33 mouse cellular contexts compared by ENCODE assay signal in genomic region chr5:73393041-73393440, GRCm38 (mm10). TPM values are rescaled to one million over a fixed set of nuclear protein-coding genes. Genes with fewer than 3 reads are reported as not detected.
A peak's percentile ranks its signal among the peaks of the same experiment; 100 is the strongest.
DNase-seq lines count a peak whose midpoint lies in the region; ATAC-seq and TF ChIP-seq lines count a peak whose summit lies in the region.
"Had no signal": no experiment of that assay in that cellular context is flagged by ENCODE, and none has a peak within 500 bp of the region (broad histone marks: within the 10 kb centered on the region; RNA-seq: fewer than 3 reads in every experiment).

No protein-coding gene starts in this region.

- H3K4me1 ChIP-seq in kidney, adult 2 months (ENCODE audit: control insufficient read depth, insufficient read depth, low read length): no peaks in the 10 kb centered on the region
- no peaks in the 10 kb centered on the region for H3K4me1 ChIP-seq in kidney, embryonic 15.5 days
- H3K4me1 ChIP-seq in stomach, postnatal 0 days (replicated peaks; ENCODE audit: control insufficient read depth, insufficient read depth): no peaks in the 10 kb centered on the region
- H3K4me1 ChIP-seq: heart, embryonic 13.5 days; hindbrain, embryonic 15.5 days; limb, embryonic 12.5 days; liver, embryonic 15.5 days; megakaryocyte, embryonic 14.5 days; midbrain, embryonic 12.5 days; neural tube, embryonic 13.5 days had no signal

- TF ChIP-seq CTCF in kidney, adult 2 months (conservative IDR thresholded peaks at IDR 0.05; ENCODE audit: insufficient read depth, insufficient read length, low read depth, low read length): no peak
- no peak for TF ChIP-seq CTCF in stomach, postnatal 0 days (IDR thresholded peaks at IDR 0.05; ENCODE audit: low read depth)

- no peak for ATAC-seq in kidney, embryonic 15.5 days (replicated peaks; ENCODE audit: low FRiP score)
- peak; percentile 35; the same call in 1 of the 2 replicates for ATAC-seq in stomach, postnatal 0 days (ENCODE audit: low FRiP score, low TSS enrichment)
- ATAC-seq: forebrain, embryonic 16.5 days had no signal

- H3K4me3 ChIP-seq in kidney, adult 2 months (ENCODE audit: insufficient read depth, low read depth, low read length): no peak overlapping the region
- H3K4me3 ChIP-seq in kidney, embryonic 15.5 days (replicated peaks): no peak overlapping the region
- no peak overlapping the region for H3K4me3 ChIP-seq in stomach, postnatal 0 days (ENCODE audit: low read depth, low read length)
- H3K4me3 ChIP-seq: erythroblast, embryonic 14.5 days; gastrocnemius, adult 2 months; heart, embryonic 13.5 days; hindbrain, embryonic 15.5 days; limb, embryonic 12.5 days; liver, embryonic 15.5 days; megakaryocyte, embryonic 14.5 days; midbrain, embryonic 12.5 days; neural tube, embryonic 13.5 days; stomach, embryonic 15.5 days had no signal

- peak; percentile 45 for DNase-seq in kidney, adult 2 months
- DNase-seq in ovary, postnatal 36 days (ENCODE audit: low spot score): peak; percentile 22
- DNase-seq in ovary, adult 18-20 months (ENCODE audit: low spot score): no peak
- DNase-seq in stomach, postnatal 0 days (ENCODE audit: low spot score): no peak
- no peak for DNase-seq in left cerebral cortex, postnatal 36 days (ENCODE audit: low spot score in 2 of 2)
- DNase-seq: adrenal gland, postnatal 25 days; B cell, adult 2 months; cerebellum, adult 11-12 months; gastrocnemius, adult 2 months; gastrocnemius, postnatal 36 days; heart, adult 18-20 months; heart, postnatal 10 days; layer of hippocampus, postnatal 36 days; lung, embryonic 14.5 days; lung, postnatal 36 days; right cerebral cortex, postnatal 25 days; thymus, adult 2 months; thymus, postnatal 36 days had no signal

- TF ChIP-seq POLR2A in kidney, adult 2 months (IDR thresholded peaks at IDR 0.05; ENCODE audit: low read depth, low read length): no peak

- H3K9me3 ChIP-seq in kidney, embryonic 15.5 days (replicated peaks): no peaks in the 10 kb centered on the region
- no peaks in the 10 kb centered on the region for H3K9me3 ChIP-seq in stomach, postnatal 0 days (ENCODE audit: control insufficient read depth, low read length)
- H3K9me3 ChIP-seq: heart, embryonic 13.5 days; hindbrain, embryonic 15.5 days; limb, embryonic 12.5 days; liver, embryonic 15.5 days; midbrain, embryonic 12.5 days; neural tube, embryonic 13.5 days; stomach, embryonic 15.5 days had no signal

- H3K36me3 ChIP-seq in kidney, adult 2 months (ENCODE audit: control insufficient read depth, insufficient read depth, low read length): no peaks in the 10 kb centered on the region
- H3K36me3 ChIP-seq in kidney, embryonic 15.5 days: no peaks in the 10 kb centered on the region
- no peaks in the 10 kb centered on the region for H3K36me3 ChIP-seq in stomach, postnatal 0 days (ENCODE audit: control insufficient read depth, insufficient read depth, low read length)
- H3K36me3 ChIP-seq: heart, embryonic 13.5 days; hindbrain, embryonic 15.5 days; limb, embryonic 12.5 days; liver, embryonic 15.5 days; midbrain, embryonic 12.5 days; neural tube, embryonic 13.5 days; stomach, embryonic 15.5 days had no signal

- no peak for TF ChIP-seq EP300 in stomach, postnatal 0 days (optimal IDR thresholded peaks at IDR 0.05)

- no peak overlapping the region for H3K4me2 ChIP-seq in kidney, embryonic 15.5 days
- H3K4me2 ChIP-seq in stomach, postnatal 0 days (replicated peaks; ENCODE audit: low read depth): no peak overlapping the region
- H3K4me2 ChIP-seq: heart, embryonic 13.5 days; hindbrain, embryonic 15.5 days; limb, embryonic 12.5 days; liver, embryonic 15.5 days; lung, embryonic 14.5 days; midbrain, embryonic 12.5 days; neural tube, embryonic 13.5 days; stomach, embryonic 15.5 days had no signal

- intact Hi-C loops in left cerebral cortex, postnatal 36 days (cut with DNase I): no loop called here

- no peak overlapping the region for H3K9ac ChIP-seq in kidney, embryonic 15.5 days
- H3K9ac ChIP-seq in stomach, postnatal 0 days (ENCODE audit: low read length): no peak overlapping the region
- H3K9ac ChIP-seq: heart, embryonic 13.5 days; hindbrain, embryonic 15.5 days; limb, embryonic 12.5 days; liver, embryonic 15.5 days; lung, embryonic 14.5 days; midbrain, embryonic 12.5 days; neural tube, embryonic 13.5 days; stomach, embryonic 15.5 days had no signal

- no peak overlapping the region for H3K27ac ChIP-seq in kidney, adult 2 months (ENCODE audit: insufficient read depth, low read depth, low read length)
- H3K27ac ChIP-seq in kidney, embryonic 15.5 days: no peak overlapping the region
- H3K27ac ChIP-seq in stomach, postnatal 0 days (replicated peaks): no peak overlapping the region
- H3K27ac ChIP-seq: gastrocnemius, adult 2 months; heart, embryonic 13.5 days; hindbrain, embryonic 15.5 days; limb, embryonic 12.5 days; liver, embryonic 15.5 days; midbrain, embryonic 12.5 days; neural tube, embryonic 13.5 days; stomach, embryonic 15.5 days had no signal

- H3K27me3 ChIP-seq in kidney, adult 2 months (replicated peaks; ENCODE audit: control insufficient read depth, insufficient read depth, low read length): no peaks in the 10 kb centered on the region
- no peaks in the 10 kb centered on the region for H3K27me3 ChIP-seq in kidney, embryonic 15.5 days
- H3K27me3 ChIP-seq in stomach, postnatal 0 days (ENCODE audit: control insufficient read depth, insufficient read depth, low read length): no peaks in the 10 kb centered on the region
- H3K27me3 ChIP-seq: heart, embryonic 13.5 days; hindbrain, embryonic 15.5 days; midbrain, embryonic 12.5 days; neural tube, embryonic 13.5 days; stomach, embryonic 15.5 days had no signal

- 64% methylated on average over 9 of the region's 9 CpGs for WGBS in kidney, adult 2 months
- WGBS in kidney, embryonic 15.5 days: 85% methylated on average over 9 of the region's 9 CpGs
- 63% methylated on average over 9 of the region's 9 CpGs for WGBS in stomach, postnatal 0 days

RNA-seq across cellular contexts. Expression of gene Cwh43, which starts 12.8 kb away (rescaled TPM):
- polyA plus RNA-seq in kidney, adult 2 months (2012; rRNA removed): 7.5 and 10.2 TPM in 2 replicates
- 0.27 and 0.57 TPM in 2 replicates for polyA plus RNA-seq in kidney, embryonic 15.5 days (2015; fragmentation: Nextera tagmentation; extraction: Ambion mirVana)
- 8.6 and 10.9 TPM in 2 replicates for polyA plus RNA-seq in stomach, postnatal 0 days (2015; fragmentation: Nextera tagmentation; extraction: Ambion mirVana)
- 1 to 10 TPM; 1.7 to 2.1 TPM for total RNA-seq in left cerebral cortex, postnatal 36 days (2021)
- total RNA-seq: adrenal gland, adult 18-20 months; gastrocnemius, adult 2 months; gastrocnemius, postnatal 36 days; heart, adult 18-20 months; heart, postnatal 10 days; hematopoietic stem cell, adult 5-6 weeks; liver, adult 2 months had no signal
- polyA plus RNA-seq: erythroblast, embryonic 14.5 days; forebrain, embryonic 11.5 days; forebrain, embryonic 16.5 days; heart, embryonic 13.5 days; limb, embryonic 12.5 days; liver, adult 2 months; liver, embryonic 15.5 days; lung, embryonic 14.5 days had no signal

RNA-seq across cellular contexts. Expression of gene Ociad2, which starts 52.2 kb away (rescaled TPM):
- 2.8 and 3.5 TPM in 2 replicates for polyA plus RNA-seq in kidney, adult 2 months (2012; rRNA removed)
- polyA plus RNA-seq in kidney, embryonic 15.5 days (2015; fragmentation: Nextera tagmentation; extraction: Ambion mirVana): 11.4 and 12.4 TPM in 2 replicates
- 162 and 173 TPM in 2 replicates for polyA plus RNA-seq in stomach, postnatal 0 days (2015; fragmentation: Nextera tagmentation; extraction: Ambion mirVana)
- total RNA-seq in left cerebral cortex, postnatal 36 days (2021): 100 to 1,000 TPM; 110 to 119 TPM
- polyA plus RNA-seq: erythroblast, embryonic 14.5 days had no signal

Comparison
In these comparisons a context has a peak if more than half of its experiments do, and no peak if none do; other contexts are left out.
1. DNase-seq: peak in kidney, adult 2 months (single experiment) and ovary, postnatal 36 days (single experiment); none in ovary, adult 18-20 months (single experiment), stomach, postnatal 0 days (single experiment) and left cerebral cortex, postnatal 36 days (0 of 2).
2. RNA of gene Ociad2, which starts 52.2 kb away (polyA plus RNA-seq): 162 to 173 TPM in stomach, postnatal 0 days; 11.4 to 12.4 TPM in kidney, embryonic 15.5 days and 2.8 to 3.5 TPM in kidney, adult 2 months; every median in the first group is over 10 times any median in the second.